In genomic region chr6:31357286-31357685, GRCm38 (mm10) we compare ENCODE assay signal across 8 mouse cellular contexts. TPM values are rescaled to one million over a fixed set of nuclear protein-coding genes. Genes with fewer than 3 reads are reported as not detected.
DNase-seq lines count a peak whose midpoint lies in the region; TF ChIP-seq lines count a peak whose summit lies in the region.

No protein-coding gene starts in this region.

- no peak for TF ChIP-seq CTCF in left cerebral cortex, adult 2 months (IDR thresholded peaks at IDR 0.05)

- intact Hi-C loops in left cerebral cortex, adult 2 months (cut with DNase I): no loop called here

- H3K4me3 ChIP-seq in left cerebral cortex, adult 2 months: peak overlapping the region; percentile 22

- peak overlapping the region; percentile 77 for H3K27ac ChIP-seq in left cerebral cortex, adult 2 months

- DNase-seq in embryo, embryonic 10 days (ENCODE audit: low spot score): peak; percentile 20
- DNase-seq in embryo, embryonic 9.5 days (ENCODE audit: extremely low spot score): no peak
- peak; percentile 62 for DNase-seq in MN1 (ENCODE audit: low spot score)
- DNase-seq in gastrocnemius, postnatal 25 days: peak; percentile 73
- DNase-seq in left cerebral cortex, adult 2 months (ENCODE audit: extremely low spot score in 1 of 2, low spot score in 2 of 2): peak; percentile 34 to 57
- DNase-seq in right cerebral cortex, postnatal 25 days: peak; percentile 56
- DNase-seq in adrenal gland, adult 18-20 months (ENCODE audit: low spot score in 2 of 2): no peak
- no peak for DNase-seq in spleen, adult 18-20 months

RNA-seq across cellular contexts. Expression of gene Mkln1, which starts 41.2 kb away (rescaled TPM):
- total RNA-seq in gastrocnemius, postnatal 25 days (2021): 100 to 1,000 TPM; 123 to 140 TPM
- total RNA-seq in left cerebral cortex, adult 2 months (2021): 100 to 1,000 TPM; 153 to 165 TPM
- total RNA-seq in adrenal gland, adult 18-20 months (2021): 100 to 1,000 TPM; 189 to 196 TPM

Comparison
In these comparisons a context has a peak if more than half of its experiments do, and no peak if none do; other contexts are left out.
1. DNase-seq: peak in embryo, embryonic 10 days (single experiment), MN1 (single experiment), gastrocnemius, postnatal 25 days (single experiment), left cerebral cortex, adult 2 months (2 of 2) and right cerebral cortex, postnatal 25 days (single experiment); none in embryo, embryonic 9.5 days (single experiment), adrenal gland, adult 18-20 months (0 of 2) and spleen, adult 18-20 months (0 of 2).